Comparison of ENCODE assay signal across 12 mouse cellular contexts in genomic region chr16:44533522-44533921, GRCm38 (mm10). TPM values are rescaled to one million over a fixed set of nuclear protein-coding genes. Genes with fewer than 3 reads are reported as not detected.
DNase-seq lines count a peak whose midpoint lies in the region; ATAC-seq and TF ChIP-seq lines count a peak whose summit lies in the region.
"Had no signal": no experiment of that assay in that cellular context is flagged by ENCODE, and none has a peak within 500 bp of the region (broad histone marks: within the 10 kb centered on the region; RNA-seq: fewer than 3 reads in every experiment).

No protein-coding gene starts in this region.

- H3K27ac ChIP-seq in CH12.LX (ENCODE audit: insufficient read depth, low read depth), result no peak overlapping the region
- peak overlapping the region; percentile 97 for H3K27ac ChIP-seq in forebrain, embryonic 13.5 days
- 0 out of 2 replicates have a peak overlapping the region, but pooled peaks have one; percentile 30 for H3K27ac ChIP-seq in limb, embryonic 15.5 days
- H3K27ac ChIP-seq: limb, embryonic 13.5 days had no signal

- 46% methylated on average over 8 of the region's 8 CpGs for WGBS in forebrain, embryonic 13.5 days
- 51% methylated on average over 8 of the region's 8 CpGs for WGBS in limb, embryonic 15.5 days

- H3K9me3 ChIP-seq in CH12.LX (replicated peaks; ENCODE audit: low read length), result no peaks in the 10 kb centered on the region
- H3K9me3 ChIP-seq in forebrain, embryonic 13.5 days (replicated peaks), result no peaks in the 10 kb centered on the region
- no peaks in the 10 kb centered on the region for H3K9me3 ChIP-seq in limb, embryonic 15.5 days

- no peak for TF ChIP-seq RAD21 in CH12.LX (IDR thresholded peaks at IDR 0.05; ENCODE audit: low read depth, low read length)

- TF ChIP-seq CTCF in CH12.LX (conservative IDR thresholded peaks at IDR 0.05 in 1 of 2, IDR thresholded peaks at IDR 0.05 in 1 of 2; ENCODE audit: low read depth in 2 of 2, low read length in 2 of 2), result no peak

- H3K36me3 ChIP-seq in CH12.LX (replicated peaks in 1 of 2; ENCODE audit: control insufficient read depth in 1 of 2, insufficient read depth in 1 of 2, low read length in 1 of 2), result no peaks in the 10 kb centered on the region
- 0 out of 2 replicates have a peak, but pooled peaks cover 5% of the 10 kb centered on the region for H3K36me3 ChIP-seq in forebrain, embryonic 13.5 days (ENCODE audit: poor library complexity, severe bottlenecking)
- H3K36me3 ChIP-seq in limb, embryonic 15.5 days, result peaks cover 20% of the 10 kb centered on the region

- ATAC-seq in forebrain, embryonic 13.5 days, result no peak
- no peak for ATAC-seq in limb, embryonic 15.5 days (ENCODE audit: insufficient number of reproducible peaks, low FRiP score, low TSS enrichment, low read depth)
- ATAC-seq in CD4-positive, CD25-positive, alpha-beta regulatory T cell, adult 4 months, result no peak
- ATAC-seq: intestine, postnatal 0 days had no signal

- H3K79me2 ChIP-seq in CH12.LX (replicated peaks; ENCODE audit: control insufficient read depth, extremely low read depth, insufficient read depth, poor library complexity, severe bottlenecking), result no peaks in the 10 kb centered on the region

- dilution Hi-C loops in CH12.LX (cut with MboI; ENCODE audit: extremely low pct_ligation_motif_present, extremely low pct_unique_long_range_greater_than_20kb, low sequenced_read_pairs), result no loop called here

- H3K4me2 ChIP-seq in CH12.LX (ENCODE audit: insufficient read depth, low read depth, poor library complexity, severe bottlenecking), result no peak overlapping the region
- peak overlapping the region; percentile 59 for H3K4me2 ChIP-seq in forebrain, embryonic 13.5 days
- H3K4me2 ChIP-seq in limb, embryonic 15.5 days, result no peak overlapping the region
- H3K4me2 ChIP-seq: heart, embryonic 12.5 days; limb, embryonic 13.5 days had no signal

- TF ChIP-seq EP300 in CH12.LX (IDR thresholded peaks at IDR 0.05; ENCODE audit: low read length), result no peak

- H3K4me3 ChIP-seq in CH12.LX (replicated peaks in 1 of 3; ENCODE audit: low read depth in 2 of 3, low read length in 2 of 3, poor library complexity in 1 of 3), result no peak overlapping the region
- peak overlapping the region; percentile 7 for H3K4me3 ChIP-seq in forebrain, embryonic 13.5 days
- H3K4me3 ChIP-seq in limb, embryonic 15.5 days, result no peak overlapping the region
- H3K4me3 ChIP-seq: heart, embryonic 12.5 days; limb, embryonic 13.5 days had no signal

- no peak for TF ChIP-seq POLR2A in CH12.LX (IDR thresholded peaks at IDR 0.05; ENCODE audit: low read depth, low read length)

- H3K9ac ChIP-seq in CH12.LX (ENCODE audit: insufficient read depth, low read depth), result no peak overlapping the region
- peak overlapping the region; percentile 48; the same call in 1 of the 2 replicates for H3K9ac ChIP-seq in forebrain, embryonic 13.5 days
- H3K9ac ChIP-seq in limb, embryonic 15.5 days, result no peak overlapping the region
- H3K9ac ChIP-seq: heart, embryonic 12.5 days; limb, embryonic 13.5 days had no signal

- in situ Hi-C loops in CH12.LX (cut with MboI; ENCODE audit: low pct_ligation_motif_present, low pct_unique_long_range_greater_than_20kb, low sequenced_read_pairs), result no loop called here

- H3K4me1 ChIP-seq in CH12.LX (ENCODE audit: control insufficient read depth in 1 of 2, insufficient read depth in 2 of 2), result peaks cover 17 to 31% of the 10 kb centered on the region in 2 experiments
- peaks cover 93% of the 10 kb centered on the region for H3K4me1 ChIP-seq in forebrain, embryonic 13.5 days
- H3K4me1 ChIP-seq in limb, embryonic 15.5 days, result peaks cover 77% of the 10 kb centered on the region

- DNase-seq in adrenal gland, postnatal 36 days, result peak; percentile 43 to 64
- DNase-seq in adrenal gland, adult 18-20 months (ENCODE audit: low spot score in 2 of 2), result no peak
- DNase-seq in CH12.LX (ENCODE audit: extremely low read depth), result no peak
- no peak for DNase-seq in frontal cortex, postnatal 36 days (ENCODE audit: low spot score in 2 of 2)
- no peak for DNase-seq in yolk sac, embryonic 10.5 days (ENCODE audit: low spot score)
- DNase-seq: adrenal gland, adult 8-10 months had no signal

- no peaks in the 10 kb centered on the region for H3K27me3 ChIP-seq in CH12.LX (replicated peaks)
- H3K27me3 ChIP-seq in forebrain, embryonic 13.5 days, result no peaks in the 10 kb centered on the region
- no peaks in the 10 kb centered on the region for H3K27me3 ChIP-seq in limb, embryonic 15.5 days
- H3K27me3 ChIP-seq: heart, embryonic 12.5 days; limb, embryonic 13.5 days had no signal

TF ChIP-seq in CH12.LX, 34 proteins besides CTCF, POLR2A, EP300 and RAD21:
- no peak for TF ChIP-seq ZNF384 (IDR thresholded peaks at IDR 0.05; ENCODE audit: low read depth, low read length)
- TF ChIP-seq BHLHE40 (IDR thresholded peaks at IDR 0.05; ENCODE audit: low read depth, low read length), result no peak
- TF ChIP-seq IRF4 (IDR thresholded peaks at IDR 0.05; ENCODE audit: low read depth, low read length), result peak; percentile 70; the same call in 1 of the 2 replicates
- TF ChIP-seq MYC (IDR thresholded peaks at IDR 0.05; ENCODE audit: low read depth, low read length), result no peak
- TF ChIP-seq ZMIZ1 (IDR thresholded peaks at IDR 0.05; ENCODE audit: low read depth, low read length), result no peak
- no peak for TF ChIP-seq E2F4 (IDR thresholded peaks at IDR 0.05; ENCODE audit: insufficient replicate concordance, low read depth, low read length)
- no peak for TF ChIP-seq RCOR1 (conservative IDR thresholded peaks at IDR 0.05; ENCODE audit: low read depth, low read length)

RNA-seq across cellular contexts. Expression of gene Boc, which starts 25.2 kb away (rescaled TPM):
- 10 to 100 TPM; 42.4 to 82.2 TPM for total RNA-seq in adrenal gland, postnatal 36 days (2021)
- total RNA-seq in adrenal gland, adult 18-20 months (2021), result 10 to 100 TPM; 25.2 to 48.5 TPM
- 0.25 and 0.29 TPM in 2 replicates for total RNA-seq in CH12.LX (2012; rRNA removed)
- 0.47 and 0.67 TPM in 2 replicates for total RNA-seq in CH12.LX (2014; rRNA removed)
- 1.2 and 1.5 TPM in 2 replicates for polyA plus RNA-seq in CH12.LX (2012; ENCODE audit: insufficient read length, low read depth)
- polyA plus RNA-seq in forebrain, embryonic 13.5 days (2015; fragmentation: Nextera tagmentation; extraction: Ambion mirVana), result 20.6 and 21.2 TPM in 2 replicates
- polyA plus RNA-seq in limb, embryonic 15.5 days (2015; fragmentation: Nextera tagmentation; extraction: Ambion mirVana), result 56.1 and 57.6 TPM in 2 replicates
- under 1 TPM in 1 of 2 experiments, not detected in 1; 0.79 TPM for polyA plus RNA-seq in CD4-positive, CD25-positive, alpha-beta regulatory T cell, adult 4 months (2017; shearing (Covaris generic))

Comparison
In these comparisons a context has a peak if more than half of its experiments do, and no peak if none do; other contexts are left out.
1. DNase-seq: peak in adrenal gland, postnatal 36 days (2 of 2); none in adrenal gland, adult 18-20 months (0 of 2), CH12.LX (single experiment), frontal cortex, postnatal 36 days (0 of 2) and yolk sac, embryonic 10.5 days (single experiment).